Mouse (Mus musculus): Measurements from ENCODE around the gene Pfpl. TPM values are rescaled to one million over a fixed set of nuclear protein-coding genes. Genes with fewer than 3 reads are reported as not detected.

The Pfpl gene
- under 1 TPM in 1 of 2 experiments, not detected in 1; 0.10 TPM for polyA plus RNA-seq (2017; shearing (Covaris generic))

DNA sequence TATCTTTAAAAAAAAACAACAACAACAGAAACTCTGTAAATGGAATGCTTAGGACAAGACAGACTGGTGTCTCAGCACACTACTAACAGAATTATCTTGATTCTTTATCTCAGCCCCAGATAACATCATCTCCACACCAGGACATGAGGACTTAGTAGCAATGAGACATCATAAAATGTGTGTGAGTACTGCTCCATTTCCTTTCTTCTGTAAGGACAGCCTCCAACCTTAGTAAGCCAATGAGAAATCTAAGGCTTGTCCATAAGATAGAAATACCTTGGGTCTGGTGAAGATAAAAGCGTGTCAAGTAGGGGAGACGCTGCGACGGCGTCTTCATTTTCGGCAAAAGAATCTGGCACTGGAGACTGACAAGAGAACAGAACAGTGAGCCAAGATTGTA, at the start of gene Pfpl:
Gene Pfpl, plus strand, starts transcription at position 301 of the 400 bp plus-strand sequence.

GRCm38 (mm10) chr19:12386979-12387378, 40.7 kb upstream of the Pfpl start, which contains the start of gene Olfr1440:
TSS of gene Olfr1440 (plus strand) at chr19:12387279.

DNA sequence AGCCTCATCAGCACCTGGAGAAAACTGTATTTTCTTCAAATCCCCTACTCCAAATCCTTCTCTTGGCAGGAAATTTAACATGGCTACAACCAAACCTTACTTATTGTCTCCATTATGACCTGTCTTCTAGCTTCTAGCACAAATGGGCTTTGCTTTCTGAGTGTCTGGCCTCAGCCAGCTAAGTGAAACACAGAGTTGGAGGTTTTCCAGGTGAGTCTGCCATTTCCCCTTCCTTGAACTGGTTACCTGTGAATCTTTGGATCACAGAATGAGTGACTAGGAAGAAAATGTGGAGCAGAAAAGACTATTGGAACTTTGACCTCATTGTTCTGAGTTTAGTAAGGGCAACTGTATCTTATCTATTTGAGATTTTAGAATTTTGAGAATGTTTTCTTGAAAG, 10.3 kb upstream of the Pfpl start, which contains the start of gene Olfr1441:
Gene Olfr1441, plus strand, starts transcription at position 73 of the 400 bp plus-strand sequence.

GRCm38 (mm10) chr19:12460282-12461249, 32.9 kb downstream of the Pfpl start, which contains the start of gene Mpeg1:
TSS of gene Mpeg1 (plus strand) at chr19:12460779.

Other genes starting within 250 kb of the Pfpl start
- not detected for gene Olfr1431, start 227.3 kb upstream of the Pfpl start, polyA plus RNA-seq (2017; shearing (Covaris generic))
- under 1 TPM in 1 of 2 experiments, not detected in 1; 0.12 TPM for gene Olfr1432, start 195.3 kb upstream of the Pfpl start, polyA plus RNA-seq (2017; shearing (Covaris generic))
- gene Olfr262, start 186.2 kb upstream of the Pfpl start, polyA plus RNA-seq (2017; shearing (Covaris generic)), result under 1 TPM in 1 of 2 experiments, not detected in 1; 0.49 TPM
- gene Olfr235, start 166.9 kb upstream of the Pfpl start, polyA plus RNA-seq (2017; shearing (Covaris generic)), result not detected
- not detected for gene Olfr1434, start 148.1 kb upstream of the Pfpl start, polyA plus RNA-seq (2017; shearing (Covaris generic))
- gene Olfr1436, start 128.8 kb upstream of the Pfpl start, polyA plus RNA-seq (2017; shearing (Covaris generic)), result not detected
- gene Olfr1437, start 102.8 kb upstream of the Pfpl start, polyA plus RNA-seq (2017; shearing (Covaris generic)), result under 1 TPM in 1 of 2 experiments, not detected in 1; 0.98 TPM
- gene Olfr1438-ps1, start 92.0 kb upstream of the Pfpl start, polyA plus RNA-seq (2017; shearing (Covaris generic)), result under 1 TPM in 1 of 2 experiments, not detected in 1; 0.04 TPM
- under 1 TPM in 1 of 2 experiments, not detected in 1; 0.04 TPM for gene Olfr1440, start 40.6 kb upstream of the Pfpl start, polyA plus RNA-seq (2017; shearing (Covaris generic))
- gene Olfr1441, start 10.5 kb upstream of the Pfpl start, polyA plus RNA-seq (2017; shearing (Covaris generic)), result not detected
- gene Mpeg1, start 32.9 kb downstream of the Pfpl start, polyA plus RNA-seq (2017; shearing (Covaris generic)), result 1 to 10 TPM in 1 of 2 experiments, under 1 TPM in 1; 0.88 to 2.5 TPM
- 1 to 10 TPM in 1 of 2 experiments, under 1 TPM in 1; 0.88 to 1.6 TPM for gene Dtx4, start 73.5 kb downstream of the Pfpl start, polyA plus RNA-seq (2017; shearing (Covaris generic))
- 10 to 100 TPM; 26.4 to 53.7 TPM for gene Fam111a, start 117.8 kb downstream of the Pfpl start, polyA plus RNA-seq (2017; shearing (Covaris generic))
- gene Gm4952, start 172.1 kb downstream of the Pfpl start, polyA plus RNA-seq (2017; shearing (Covaris generic)), result not detected
- gene Glyat, start 205.4 kb downstream of the Pfpl start, polyA plus RNA-seq (2017; shearing (Covaris generic)), result not detected
- under 1 TPM in 1 of 2 experiments, not detected in 1; 0.36 TPM for gene Olfr1442, start 242.5 kb downstream of the Pfpl start, polyA plus RNA-seq (2017; shearing (Covaris generic))